Mouse (Mus musculus): ENCODE measurements at regions not wholly inside any gene's neighbourhood (a gene's known extent, or its start where the extent isn't known, plus 50 kb on each side); places are given as distances from the start of the nearest gene placed in this dataset.

GRCm38 (mm10) chr2:173405629-173406028 lies 116.8 kb upstream of the 1700021F07Rik start:
- TF ChIP-seq GATA1 (IDR thresholded peaks at IDR 0.05; ENCODE audit: borderline replicate concordance, low read length) (no peak), FLI1 (IDR thresholded peaks at IDR 0.05; ENCODE audit: low read length) (no peak)
